Mouse (Mus musculus) liver, adult 2 months (tissue): ENCODE data around the gene Aifm2. TPM values are rescaled to one million over a fixed set of nuclear protein-coding genes. Genes with fewer than 3 reads are reported as not detected.

Experiments used
- DNase-seq: peaks from one replicate; pipeline ENCODE4 v3.0.0-alpha.2; 2011; ENCODE audit warnings: low read depth, low spot score; ENCODE audit errors: extremely low read depth
- H3K27ac ChIP-seq: fragments of 200-500 bp; replicated peaks from 2 replicates; pipeline ENCODE4 v1.5.1; 2012; ENCODE audit warnings: low read depth, mild to moderate bottlenecking, control low read depth, inconsistent platforms, low read length; ENCODE audit not compliant: insufficient read depth
- H3K27me3 ChIP-seq: fragments of 200-500 bp; 2 replicates; pipeline ENCODE4 v1.6.1; 2012; ENCODE audit warnings: mild to moderate bottlenecking, moderate library complexity, low read length, inconsistent platforms; ENCODE audit not compliant: control insufficient read depth, insufficient read depth
- H3K36me3 ChIP-seq: fragments of 200-500 bp; 2 replicates; pipeline ENCODE4 v1.6.1; 2012; ENCODE audit warnings: low read length, inconsistent platforms; ENCODE audit not compliant: control insufficient read depth, insufficient read depth
- H3K4me1 ChIP-seq: fragments of 200-500 bp; 2 replicates; pipeline ENCODE4 v1.6.1; 2011; ENCODE audit warnings: low read length; ENCODE audit not compliant: control insufficient read depth, insufficient read depth
- H3K4me3 ChIP-seq: fragments of 200-500 bp; 2 replicates; pipeline ENCODE4 v1.5.1; 2011; ENCODE audit warnings: low read depth, mild to moderate bottlenecking, control low read depth, low read length, moderate library complexity; ENCODE audit not compliant: insufficient read depth
- H3K79me2 ChIP-seq: fragments of 200-500 bp; 2 replicates; pipeline ENCODE4 v1.6.1; 2012; ENCODE audit warnings: inconsistent platforms, mild to moderate bottlenecking, low read length, moderate library complexity; ENCODE audit not compliant: control insufficient read depth, insufficient read depth
- H3K9ac ChIP-seq: fragments of 200-500 bp; 2 replicates; pipeline ENCODE4 v1.6.1; 2012; ENCODE audit warnings: low read depth, mild to moderate bottlenecking, control low read depth, inconsistent platforms, low read length
- CTCF ChIP-seq: fragments of 200-500 bp; IDR thresholded peaks from 2 replicates; pipeline ENCODE4 v1.5.1; 2011; ENCODE audit warnings: low read depth, low read length, control low read depth
- POLR2A ChIP-seq: fragments of 200-500 bp; IDR thresholded peaks from 2 replicates; pipeline ENCODE4 v1.6.1; 2011; ENCODE audit warnings: low read length, control low read depth; ENCODE audit not compliant: insufficient read depth; ENCODE audit errors: extremely low read depth
- WGBS: fragments of 180-500 bp; shearing (Covaris S2); methylation state at CpG from one replicate; pipeline ENCODE4 v1.1.7; 2018; 5-methylcytosine and 5-hydroxymethylcytosine counted together
- polyA plus RNA-seq: library from polyadenylated mRNA; depleted of rRNA; stranded (reverse); fragments of >200 nt; gene quantifications from 2 replicates; pipeline ENCODE4 v1.2.3, GENCODE M21; 2012
- total RNA-seq: library from RNA; depleted of rRNA; stranded (reverse); fragments of >200 nt; gene quantifications from 2 replicates; pipeline ENCODE4 v1.2.3, GENCODE M21; 2014

Gene Aifm2
- total and polyA plus RNA-seq, 2 experiments = 19.3 to 19.8 TPM

DNA sequence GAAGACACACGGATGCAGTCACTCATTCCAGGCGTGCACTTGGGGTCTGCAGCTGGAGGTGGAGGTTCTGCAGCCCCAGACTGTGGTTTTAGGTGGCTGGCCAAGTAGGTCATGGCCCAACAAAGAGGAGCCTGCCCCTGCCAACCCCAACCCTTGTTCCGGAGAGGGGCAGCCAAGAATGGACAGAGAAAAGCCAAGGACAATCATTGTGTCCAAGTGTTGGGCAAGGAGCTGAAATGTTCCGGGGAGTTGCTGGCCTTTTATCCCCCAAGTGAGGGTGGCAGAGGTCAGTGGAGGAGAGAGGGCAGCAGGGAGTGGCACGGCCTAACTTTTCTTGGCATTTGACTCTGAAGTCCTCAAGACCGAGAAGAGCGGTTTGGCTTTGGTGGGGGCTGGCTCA is 5.3 kb downstream of the Aifm2 start:
- H3K36me3 ChIP-seq = no peaks in the 10 kb centered on the region
- H3K79me2 ChIP-seq = 0 out of 2 replicates have a peak, but pooled peaks cover 8% of the 10 kb centered on the region
- H3K27ac ChIP-seq = no peak overlapping the region
- peaks cover 16% of the 10 kb centered on the region for H3K4me1 ChIP-seq
- no peak overlapping the region for H3K9ac ChIP-seq
- 62% methylated on average over 7 of the region's 7 CpGs for WGBS
- DNase-seq = peak; percentile 67
- no peak for TF ChIP-seq CTCF
- no peak for TF ChIP-seq POLR2A
- H3K27me3 ChIP-seq = no peaks in the 10 kb centered on the region
- no peak overlapping the region for H3K4me3 ChIP-seq

DNA sequence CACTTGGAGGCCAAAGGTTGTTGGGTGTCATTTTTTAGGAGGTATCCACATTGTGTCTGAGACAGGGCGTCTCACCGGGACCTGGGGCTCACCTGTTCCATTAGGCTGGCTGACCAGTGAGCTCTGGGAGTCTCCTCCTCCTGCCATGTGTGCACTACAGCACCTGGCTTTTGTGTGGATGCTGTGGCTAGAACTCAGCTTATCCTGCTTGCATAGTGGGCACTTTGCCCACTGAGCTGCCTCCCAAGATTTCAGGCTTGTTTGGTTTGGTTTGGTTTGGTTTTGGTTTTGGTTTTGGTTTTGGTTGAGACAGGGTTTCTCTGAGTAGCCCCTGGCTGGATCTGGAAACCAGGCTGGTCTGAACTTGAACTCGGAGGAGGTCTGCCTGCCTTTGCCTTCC is 7.2 kb downstream of the Aifm2 start:
- WGBS = 45% methylated on average over 3 of the region's 3 CpGs
- peak; percentile 68 for DNase-seq
- H3K27ac ChIP-seq = peak overlapping the region; percentile 45; the same call in 1 of the 2 replicates
- peaks cover 9% of the 10 kb centered on the region for H3K4me1 ChIP-seq
- no peak overlapping the region for H3K9ac ChIP-seq
- H3K27me3 ChIP-seq = no peaks in the 10 kb centered on the region
- no peak overlapping the region for H3K4me3 ChIP-seq
- no peak for TF ChIP-seq CTCF
- TF ChIP-seq POLR2A = no peak
- no peaks in the 10 kb centered on the region for H3K36me3 ChIP-seq
- 0 out of 2 replicates have a peak, but pooled peaks cover 8% of the 10 kb centered on the region for H3K79me2 ChIP-seq

DNA sequence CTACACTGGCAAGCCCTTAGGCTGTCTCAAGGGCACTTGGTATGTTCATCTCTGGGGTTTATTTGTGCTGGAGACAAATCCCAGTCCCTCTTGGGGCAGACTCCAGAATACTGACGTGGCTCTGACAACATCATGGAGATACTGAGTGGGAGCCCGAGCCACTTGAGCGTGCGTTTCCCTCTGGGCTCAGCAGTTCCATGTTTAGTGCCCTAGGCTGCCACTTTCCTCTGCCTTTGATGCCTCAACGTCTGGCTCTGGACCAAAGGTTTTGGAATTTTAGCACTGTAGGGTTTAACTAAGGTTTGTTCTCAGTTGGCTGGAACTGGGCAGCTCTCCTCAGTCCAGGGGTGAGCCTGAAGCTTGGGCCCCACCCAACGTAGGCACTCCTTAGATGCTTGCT is 8.2 kb downstream of the Aifm2 start:
- Histone ChIP-seq H3K79me2 (0 out of 2 replicates have a peak, but pooled peaks cover 8% of the 10 kb centered on the region), H3K9ac (no peak overlapping the region), H3K27me3 (no peaks in the 10 kb centered on the region), H3K27ac (no peak overlapping the region), H3K4me1 (peaks cover 6% of the 10 kb centered on the region), H3K4me3 (no peak overlapping the region), H3K36me3 (peaks cover 4% of the 10 kb centered on the region)
- peak; percentile 49 for DNase-seq
- TF ChIP-seq POLR2A = no peak
- no peak for TF ChIP-seq CTCF
- WGBS = 61% methylated on average over 6 of the region's 6 CpGs

DNA sequence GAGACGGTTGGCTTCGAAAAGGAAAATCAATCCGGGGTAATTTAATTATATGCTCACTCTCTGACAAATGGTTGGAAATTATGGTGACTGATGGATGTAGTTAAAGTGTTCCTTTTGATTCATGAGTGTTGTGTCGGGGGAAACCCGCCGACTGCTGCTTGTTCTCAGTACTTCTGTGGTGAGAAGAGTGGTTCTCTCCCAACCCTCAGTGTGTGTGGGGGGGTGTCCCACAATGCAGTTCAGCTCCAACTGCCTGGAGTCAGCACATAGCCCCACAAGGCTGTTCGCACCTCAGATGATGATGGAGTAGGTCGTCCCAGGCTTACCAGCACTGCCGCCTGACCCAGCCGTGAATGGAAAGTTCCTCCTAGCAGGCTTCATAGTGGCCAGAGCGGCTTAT is 14.1 kb downstream of the Aifm2 start:
- WGBS = 90% methylated on average over 11 of the region's 11 CpGs
- Histone ChIP-seq H3K27me3 (no peaks in the 10 kb centered on the region), H3K27ac (no peak overlapping the region), H3K36me3 (peaks cover 16% of the 10 kb centered on the region), H3K79me2 (no peaks in the 10 kb centered on the region), H3K4me1 (no peaks in the 10 kb centered on the region), H3K9ac (no peak overlapping the region), H3K4me3 (no peak overlapping the region)
- TF ChIP-seq CTCF (no peak), POLR2A (no peak)
- no peak for DNase-seq

DNA sequence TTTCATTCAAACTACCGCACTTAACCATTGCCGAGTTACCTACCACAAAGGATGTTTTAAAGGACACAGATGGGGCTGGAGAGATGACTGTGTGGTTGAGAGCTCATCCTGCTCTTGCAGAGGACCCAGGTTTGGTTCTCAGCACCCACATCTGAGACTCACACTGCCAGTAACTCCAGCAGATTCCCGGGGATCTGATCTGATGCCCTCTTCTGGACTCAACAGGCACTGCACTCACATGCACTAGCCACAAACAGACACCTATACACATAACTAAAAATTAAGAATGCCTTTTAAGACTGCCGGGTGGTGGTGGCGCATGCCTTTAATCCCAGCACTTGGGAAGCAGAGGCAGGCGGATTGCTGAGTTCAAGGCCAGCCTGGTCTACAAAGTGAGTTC is 15.1 kb downstream of the Aifm2 start:
- DNase-seq = no peak
- no peaks in the 10 kb centered on the region for H3K4me1 ChIP-seq
- peaks cover 16% of the 10 kb centered on the region for H3K36me3 ChIP-seq
- no peak overlapping the region for H3K27ac ChIP-seq
- no peak overlapping the region for H3K9ac ChIP-seq
- H3K79me2 ChIP-seq = no peaks in the 10 kb centered on the region
- TF ChIP-seq POLR2A = no peak
- no peak for TF ChIP-seq CTCF
- no peaks in the 10 kb centered on the region for H3K27me3 ChIP-seq
- no peak overlapping the region for H3K4me3 ChIP-seq
- 97% methylated on average over 6 of the region's 6 CpGs for WGBS

DNA sequence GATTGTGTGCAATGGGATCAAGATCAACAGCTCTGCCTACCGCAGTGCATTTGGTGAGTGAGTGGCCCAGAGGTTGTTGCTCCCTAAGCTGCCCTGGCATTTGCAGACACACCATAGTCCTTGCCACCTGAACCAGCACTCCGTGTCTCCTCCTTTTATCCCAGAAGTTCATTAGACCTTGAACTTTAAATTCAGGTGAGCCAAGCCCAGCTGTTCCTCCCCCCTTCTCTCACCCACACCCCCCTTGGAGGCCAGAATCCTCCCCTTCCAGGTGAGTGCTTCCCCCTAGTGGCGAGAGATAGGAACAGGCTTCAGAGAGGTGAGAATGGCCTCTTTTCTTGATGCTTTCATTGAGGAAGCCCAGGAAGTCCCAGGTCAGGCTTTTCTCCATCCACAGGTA is 19.3 kb downstream of the Aifm2 start:
- peak; percentile 93 for DNase-seq
- Histone ChIP-seq H3K27ac (no peak overlapping the region), H3K79me2 (no peaks in the 10 kb centered on the region), H3K4me1 (no peaks in the 10 kb centered on the region), H3K27me3 (no peaks in the 10 kb centered on the region), H3K4me3 (no peak overlapping the region), H3K36me3 (peaks cover 7% of the 10 kb centered on the region; the same call in 1 of the 2 replicates), H3K9ac (no peak overlapping the region)
- TF ChIP-seq CTCF = peak; percentile 89
- TF ChIP-seq POLR2A = no peak
- 13% methylated on average over 3 of the region's 3 CpGs for WGBS
